Mouse (Mus musculus): ENCODE data around the gene Frs3. TPM values are rescaled to one million over a fixed set of nuclear protein-coding genes. Genes with fewer than 3 reads are reported as not detected.
"Not testable (repeated sequence)": the region's sequence is repeated elsewhere in the genome, so short reads cannot be mapped to it uniquely, and the experiment has no call there.

The Frs3 gene
- 16.0 and 26.2 TPM in 2 replicates for polyA plus RNA-seq (2012; rRNA removed)
- 5.4 TPM in 2 replicates for polyA plus RNA-seq (2014; fragmentation: Nextera tagmentation; extraction: Ambion mirVana)

GRCm38 (mm10) chr17:47688608-47689575 is at the start of gene Frs3:
Gene Frs3, plus strand, starts transcription at chr17:47689030.
- ATAC-seq (ENCODE audit: low FRiP score, low read depth) (peak; percentile 60), DNase-seq (ENCODE audit: low spot score) (peak; percentile 42)
- TF ChIP-seq POLR2A (IDR thresholded peaks at IDR 0.05; ENCODE audit: borderline replicate concordance, extremely low read depth, insufficient read depth, insufficient read length): no peak
- no peaks in the 10 kb centered on the region for H3K27me3 ChIP-seq (ENCODE audit: control insufficient read depth, insufficient read depth, low read length)
- peaks cover 11% of the 10 kb centered on the region for H3K4me1 ChIP-seq (ENCODE audit: control insufficient read depth, insufficient read depth, low read length)
- no peaks in the 10 kb centered on the region for H3K9me3 ChIP-seq (ENCODE audit: control insufficient read depth, low read length)
- peak within 1 kb of the TSS; percentile 97 for H3K4me2 ChIP-seq (replicated peaks; ENCODE audit: low read depth, low read length, severe bottlenecking)
- peak within 1 kb of the TSS; percentile 75 for H3K9ac ChIP-seq (ENCODE audit: low read depth, low read length, severe bottlenecking)
- peak within 1 kb of the TSS; percentile 78 for H3K4me3 ChIP-seq (replicated peaks; ENCODE audit: low read length)
- H3K27ac ChIP-seq (replicated peaks; ENCODE audit: low read depth, low read length): peak within 1 kb of the TSS; percentile 67
- H3K36me3 ChIP-seq (ENCODE audit: control insufficient read depth, insufficient read depth, low read length): peaks cover 23% of the 10 kb centered on the region
- WGBS: 2% methylated on average over 52 of the region's 58 CpGs

- no peak for TF ChIP-seq POLR2A (IDR thresholded peaks at IDR 0.05; ENCODE audit: borderline replicate concordance, extremely low read depth, insufficient read depth, insufficient read length)
- Histone ChIP-seq H3K9me3 (ENCODE audit: control insufficient read depth, low read length) (no peaks in the 10 kb centered on the region), H3K4me3 (replicated peaks; ENCODE audit: low read length) (no peak overlapping the region), H3K4me2 (replicated peaks; ENCODE audit: low read depth, low read length, severe bottlenecking) (no peak overlapping the region), H3K27me3 (ENCODE audit: control insufficient read depth, insufficient read depth, low read length) (no peaks in the 10 kb centered on the region), H3K4me1 (ENCODE audit: control insufficient read depth, insufficient read depth, low read length) (no peaks in the 10 kb centered on the region), H3K27ac (replicated peaks; ENCODE audit: low read depth, low read length) (no peak overlapping the region), H3K36me3 (ENCODE audit: control insufficient read depth, insufficient read depth, low read length) (no peaks in the 10 kb centered on the region), H3K9ac (ENCODE audit: low read depth, low read length, severe bottlenecking) (no peak overlapping the region)
- 83% methylated on average over 2 of the region's 2 CpGs for whole genome bisulfite sequencing
- ATAC-seq (ENCODE audit: low FRiP score, low read depth) (no peak), DNase-seq (ENCODE audit: low spot score) (no peak)
Observed at GRCm38 (mm10) chr17:47642992-47643391, 45.8 kb upstream of the Frs3 start.

- Histone ChIP-seq H3K36me3 (ENCODE audit: control insufficient read depth, insufficient read depth, low read length) (no peaks in the 10 kb centered on the region; the same call in 1 of the 2 replicates), H3K4me1 (ENCODE audit: control insufficient read depth, insufficient read depth, low read length) (no peaks in the 10 kb centered on the region), H3K9ac (ENCODE audit: low read depth, low read length, severe bottlenecking) (no peak overlapping the region), H3K4me3 (replicated peaks; ENCODE audit: low read length) (no peak overlapping the region), H3K27me3 (ENCODE audit: control insufficient read depth, insufficient read depth, low read length) (no peaks in the 10 kb centered on the region), H3K27ac (replicated peaks; ENCODE audit: low read depth, low read length) (no peak overlapping the region), H3K9me3 (ENCODE audit: control insufficient read depth, low read length) (no peaks in the 10 kb centered on the region), H3K4me2 (replicated peaks; ENCODE audit: low read depth, low read length, severe bottlenecking) (no peak overlapping the region)
- ATAC-seq (ENCODE audit: low FRiP score, low read depth) (no peak), DNase-seq (ENCODE audit: low spot score) (peak; percentile 60)
- 71% methylated on average over 1 of the region's 1 CpGs for WGBS
- no peak for TF ChIP-seq POLR2A (IDR thresholded peaks at IDR 0.05; ENCODE audit: borderline replicate concordance, extremely low read depth, insufficient read depth, insufficient read length)
Observed at GRCm38 (mm10) chr17:47646683-47647082, 42.1 kb upstream of the Frs3 start.

- no peaks in the 10 kb centered on the region for H3K4me1 ChIP-seq (ENCODE audit: control insufficient read depth, insufficient read depth, low read length)
- no peak overlapping the region for H3K27ac ChIP-seq (replicated peaks; ENCODE audit: low read depth, low read length)
- TF ChIP-seq POLR2A (IDR thresholded peaks at IDR 0.05; ENCODE audit: borderline replicate concordance, extremely low read depth, insufficient read depth, insufficient read length): no peak
- no peaks in the 10 kb centered on the region for H3K27me3 ChIP-seq (ENCODE audit: control insufficient read depth, insufficient read depth, low read length)
- no peak overlapping the region for H3K4me2 ChIP-seq (replicated peaks; ENCODE audit: low read depth, low read length, severe bottlenecking)
- ATAC-seq (ENCODE audit: low FRiP score, low read depth) (no peak), DNase-seq (ENCODE audit: low spot score) (no peak)
- no peaks in the 10 kb centered on the region for H3K9me3 ChIP-seq (ENCODE audit: control insufficient read depth, low read length)
- peaks cover 4% of the 10 kb centered on the region; the same call in 1 of the 2 replicates for H3K36me3 ChIP-seq (ENCODE audit: control insufficient read depth, insufficient read depth, low read length)
- H3K9ac ChIP-seq (ENCODE audit: low read depth, low read length, severe bottlenecking): no peak overlapping the region
- 65% methylated on average over 4 of the region's 4 CpGs for WGBS
- no peak overlapping the region for H3K4me3 ChIP-seq (replicated peaks; ENCODE audit: low read length)
Observed at GRCm38 (mm10) chr17:47648966-47649365, 39.9 kb upstream of the Frs3 start.

- DNase-seq (ENCODE audit: low spot score): no peak
- H3K36me3 ChIP-seq (ENCODE audit: control insufficient read depth, insufficient read depth, low read length): peaks cover 9% of the 10 kb centered on the region; the same call in 1 of the 2 replicates
- no peaks in the 10 kb centered on the region for H3K4me1 ChIP-seq (ENCODE audit: control insufficient read depth, insufficient read depth, low read length)
- ATAC-seq (ENCODE audit: low FRiP score, low read depth): no peak
- no peak for TF ChIP-seq POLR2A (IDR thresholded peaks at IDR 0.05; ENCODE audit: borderline replicate concordance, extremely low read depth, insufficient read depth, insufficient read length)
- H3K4me3 ChIP-seq (replicated peaks; ENCODE audit: low read length): no peak overlapping the region
- no peak overlapping the region for H3K4me2 ChIP-seq (replicated peaks; ENCODE audit: low read depth, low read length, severe bottlenecking)
- H3K27me3 ChIP-seq (ENCODE audit: control insufficient read depth, insufficient read depth, low read length): no peaks in the 10 kb centered on the region
- no peak overlapping the region for H3K27ac ChIP-seq (replicated peaks; ENCODE audit: low read depth, low read length)
- H3K9ac ChIP-seq (ENCODE audit: low read depth, low read length, severe bottlenecking): no peak overlapping the region
- 78% methylated on average over 2 of the region's 2 CpGs for WGBS
- H3K9me3 ChIP-seq (ENCODE audit: control insufficient read depth, low read length): no peaks in the 10 kb centered on the region
Observed at GRCm38 (mm10) chr17:47651953-47652352, 36.9 kb upstream of the Frs3 start.

GRCm38 (mm10) chr17:47654346-47654745 is 34.5 kb upstream of the Frs3 start:
- not testable (repeated sequence) for H3K27ac ChIP-seq (replicated peaks; ENCODE audit: low read depth, low read length); DNase-seq (ENCODE audit: low spot score); ATAC-seq (ENCODE audit: low FRiP score, low read depth); H3K9me3 ChIP-seq (ENCODE audit: control insufficient read depth, low read length); H3K4me1 ChIP-seq (ENCODE audit: control insufficient read depth, insufficient read depth, low read length); H3K9ac ChIP-seq (ENCODE audit: low read depth, low read length, severe bottlenecking); H3K27me3 ChIP-seq (ENCODE audit: control insufficient read depth, insufficient read depth, low read length); H3K4me2 ChIP-seq (replicated peaks; ENCODE audit: low read depth, low read length, severe bottlenecking); H3K4me3 ChIP-seq (replicated peaks; ENCODE audit: low read length); H3K36me3 ChIP-seq (ENCODE audit: control insufficient read depth, insufficient read depth, low read length)
- WGBS: 95% methylated on average over 8 of the region's 8 CpGs
